Mouse (Mus musculus) neural tube, embryonic 14.5 days (tissue): ENCODE data around the gene Nt5m. TPM values are rescaled to one million over a fixed set of nuclear protein-coding genes. Genes with fewer than 3 reads are reported as not detected.

Experiments
- ATAC-seq: fragments of 200-750 bp; cut with Nextera tagmentation; 2 replicates; pipeline ENCODE4 v1.8.0; 2017; ENCODE audit warnings: low read depth, mild to moderate bottlenecking, moderate TSS enrichment, moderate library complexity
- H3K27ac ChIP-seq: fragments of 300-500 bp; sonication (generic); 2 replicates; pipeline ENCODE4 v1.5.1; 2014; ENCODE audit warnings: low read depth, mild to moderate bottlenecking, control low read depth, low read length, moderate library complexity, mixed read lengths
- H3K27me3 ChIP-seq: fragments of 300-500 bp; sonication (generic); 2 replicates; pipeline ENCODE4 v1.6.1; 2014; ENCODE audit warnings: low read length; ENCODE audit not compliant: control insufficient read depth, insufficient read depth
- H3K36me3 ChIP-seq: fragments of 300-500 bp; sonication (generic); 2 replicates; pipeline ENCODE4 v1.6.1; 2014; ENCODE audit warnings: low read length, mixed read lengths; ENCODE audit not compliant: control insufficient read depth, insufficient read depth
- H3K4me1 ChIP-seq: fragments of 300-500 bp; sonication (generic); 2 replicates; pipeline ENCODE4 v1.6.1; 2014; ENCODE audit warnings: low read length; ENCODE audit not compliant: control insufficient read depth, insufficient read depth
- H3K4me2 ChIP-seq: fragments of 300-500 bp; sonication (generic); 2 replicates; pipeline ENCODE4 v1.6.1; 2014; ENCODE audit warnings: mild to moderate bottlenecking, low read depth, low read length, control low read depth
- H3K4me3 ChIP-seq: fragments of 300-500 bp; sonication (generic); 2 replicates; pipeline ENCODE4 v1.5.1; 2014; ENCODE audit warnings: low read depth, low read length, control low read depth, mixed read lengths
- H3K9ac ChIP-seq: fragments of 300-500 bp; sonication (generic); replicated peaks from 2 replicates; pipeline ENCODE4 v1.6.1; 2014; ENCODE audit warnings: low read depth, mild to moderate bottlenecking, control low read depth, low read length, mixed read lengths
- H3K9me3 ChIP-seq: fragments of 300-500 bp; sonication (generic); 2 replicates; pipeline ENCODE4 v1.6.1; 2016; ENCODE audit warnings: low read length; ENCODE audit not compliant: control insufficient read depth
- WGBS: fragments of 180-500 bp; shearing (Covaris S2); extraction: QIAGEN DNeasy Blood & Tissue Kit; methylation state at CpG from one replicate; pipeline ENCODE4 v1.1.7; 2014; 5-methylcytosine and 5-hydroxymethylcytosine counted together
- polyA plus RNA-seq: library from polyadenylated mRNA; unstranded; fragments of >200 nt; fragmentation: Nextera tagmentation; extraction: Ambion mirVana; gene quantifications from 2 replicates; pipeline ENCODE4 v1.2.1, GENCODE M21; 2014

Gene Nt5m
- polyA plus RNA-seq, 1 experiment from 2014 or later = 80.7 TPM

DNA sequence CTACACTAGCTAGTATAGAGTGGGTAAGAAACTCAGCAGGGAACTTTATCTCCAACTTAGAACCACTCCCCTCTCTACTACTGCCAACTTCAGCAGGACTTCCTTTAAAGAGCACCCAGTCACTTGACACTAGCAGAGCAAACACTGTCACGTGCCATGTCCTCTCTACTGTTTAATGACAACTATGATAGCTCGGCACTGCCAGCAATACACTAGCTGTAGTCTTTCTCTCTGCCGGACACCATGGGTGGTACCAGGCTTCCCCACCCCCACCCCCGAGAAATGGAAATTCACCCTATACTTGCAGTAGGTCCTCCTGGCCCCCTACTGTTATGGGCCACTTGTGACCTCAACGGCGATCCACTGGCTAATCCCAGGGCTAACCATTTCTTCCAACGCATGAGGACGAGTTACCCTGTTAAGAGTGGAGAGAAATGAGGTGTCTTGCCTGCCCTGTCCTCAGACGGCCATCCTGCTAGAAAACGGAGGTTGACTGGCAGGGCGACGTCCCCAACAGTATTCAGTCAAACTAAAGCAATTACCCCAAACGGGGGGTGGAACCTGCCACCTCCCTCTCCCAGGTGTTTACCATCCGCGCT is 30.1 kb upstream of the Nt5m start:
- H3K9ac ChIP-seq = peak overlapping the region; percentile 90
- H3K9me3 ChIP-seq = no peaks in the 10 kb centered on the region
- ATAC-seq = peak; percentile 26; the same call in 1 of the 2 replicates
- WGBS = 1% methylated on average over 15 of the region's 15 CpGs
- H3K4me3 ChIP-seq = peak overlapping the region; percentile 59
- peaks cover 9% of the 10 kb centered on the region for H3K4me1 ChIP-seq
- H3K36me3 ChIP-seq = peaks cover 8% of the 10 kb centered on the region; the same call in 1 of the 2 replicates
- peak overlapping the region; percentile 75 for H3K4me2 ChIP-seq
- H3K27me3 ChIP-seq = no peaks in the 10 kb centered on the region
- peak overlapping the region; percentile 98 for H3K27ac ChIP-seq

DNA sequence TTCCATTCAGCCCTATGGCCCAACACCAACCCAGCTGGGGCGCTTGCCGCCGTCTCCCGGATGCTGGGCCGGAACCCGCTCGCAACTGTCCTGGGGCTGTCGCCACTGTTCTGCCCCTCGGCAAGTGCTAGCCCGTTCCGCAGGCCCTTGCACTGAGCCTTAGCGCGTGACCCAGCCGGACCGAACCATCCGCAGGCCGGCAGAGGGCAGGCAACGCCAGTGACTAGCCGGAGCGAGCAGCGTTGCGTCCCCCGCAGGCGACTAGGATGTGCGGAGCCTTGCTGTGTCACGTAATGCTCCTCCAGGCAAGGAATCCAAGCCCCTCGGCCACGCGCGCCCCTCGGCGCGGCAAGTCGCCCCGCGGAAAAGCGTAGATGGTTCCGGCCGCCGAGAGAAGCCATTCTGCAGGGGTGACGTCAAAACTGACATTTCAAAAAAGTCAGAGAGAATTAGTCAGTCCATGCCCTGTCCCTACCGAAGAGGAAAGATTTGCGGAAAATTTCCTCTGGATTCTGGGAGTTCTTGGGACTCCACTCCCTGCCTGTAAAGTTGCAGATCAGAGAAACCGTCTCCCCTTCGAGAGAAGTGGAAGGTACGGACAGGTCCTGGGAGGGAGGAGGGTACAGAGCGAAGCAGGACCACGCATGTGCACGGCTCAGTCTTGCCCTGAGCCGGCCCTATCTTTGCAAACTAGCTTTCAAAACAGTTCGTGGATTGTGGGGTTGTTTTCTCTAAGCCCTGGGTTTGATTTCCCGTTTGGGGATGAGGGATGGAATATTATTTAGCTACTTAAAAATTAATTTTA is 29.4 kb upstream of the Nt5m start, which contains the start of gene Flcn:
Flcn (minus strand) TSS at position 347 of the 805 bp plus-strand sequence.
- peaks cover 9% of the 10 kb centered on the region for H3K4me1 ChIP-seq
- no peaks in the 10 kb centered on the region for H3K27me3 ChIP-seq
- H3K9ac ChIP-seq = peak within 1 kb of the TSS; percentile 90
- H3K9me3 ChIP-seq = no peaks in the 10 kb centered on the region
- peak within 1 kb of the TSS; percentile 75 for H3K4me2 ChIP-seq
- peak within 1 kb of the TSS; percentile 59 for H3K4me3 ChIP-seq
- 0% methylated on average over 52 of the region's 52 CpGs for WGBS
- ATAC-seq = peak; percentile 96
- H3K27ac ChIP-seq = peak within 1 kb of the TSS; percentile 98
- peaks cover under 1% of the 10 kb centered on the region; the same call in 1 of the 2 replicates for H3K36me3 ChIP-seq

DNA sequence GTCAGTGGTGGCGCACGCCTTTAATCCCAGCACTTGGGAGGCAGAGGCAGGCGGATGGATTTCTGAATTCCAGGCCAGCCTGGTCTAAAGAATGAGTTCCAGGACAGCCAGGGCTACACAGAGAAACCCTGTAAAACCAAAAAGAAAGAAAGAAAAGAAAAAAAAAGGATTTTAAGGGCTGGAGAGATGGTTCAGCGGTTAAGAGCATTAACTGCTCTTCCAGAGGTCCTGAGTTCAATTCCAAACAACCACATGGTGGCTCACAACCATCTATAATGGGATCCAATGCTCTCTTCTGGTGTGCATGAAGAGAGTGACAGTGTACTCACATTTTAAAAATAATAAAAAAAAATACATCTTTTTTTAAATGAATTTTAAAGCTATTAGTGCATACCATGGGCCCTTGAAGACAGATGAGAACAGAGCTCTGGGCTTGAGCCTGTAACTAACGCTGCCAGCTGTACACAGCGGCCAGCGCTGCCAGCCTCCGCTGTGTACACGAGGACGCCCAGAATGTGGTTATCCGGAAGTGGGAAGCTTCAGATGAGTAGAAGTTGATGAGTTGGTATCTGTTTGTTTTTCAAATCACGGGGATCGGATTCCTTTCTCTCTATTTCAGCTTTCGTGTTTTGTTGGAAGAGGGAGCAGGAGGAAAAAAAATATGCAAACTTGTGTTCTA is 28.6 kb upstream of the Nt5m start:
- Histone ChIP-seq H3K9ac (peak overlapping the region; percentile 90; the same call in 1 of the 2 replicates), H3K36me3 (no peaks in the 10 kb centered on the region)
- WGBS = 66% methylated on average over 14 of the region's 14 CpGs

DNA sequence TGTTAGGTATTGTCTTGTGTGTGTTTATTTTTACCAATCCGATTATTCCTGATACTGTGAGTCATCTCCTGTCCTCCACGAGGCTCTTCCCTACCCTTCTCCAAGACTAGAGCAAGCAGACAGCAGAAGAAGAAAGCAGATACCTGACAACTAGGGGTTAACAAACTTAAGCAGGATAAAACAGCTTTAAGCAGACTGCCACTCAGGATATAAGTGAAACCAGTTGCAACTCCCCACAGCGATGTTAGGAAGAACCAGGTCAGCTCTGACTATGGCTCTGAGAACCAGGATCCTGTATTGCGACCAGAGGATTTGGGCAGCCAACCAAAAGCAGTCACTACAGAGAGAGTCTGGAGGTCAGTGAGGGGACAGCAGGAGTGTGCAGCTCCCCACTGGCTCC is 28.0 kb upstream of the Nt5m start:
- Histone ChIP-seq H3K4me2 (no peak overlapping the region), H3K9ac (no peak overlapping the region), H3K27ac (no peak overlapping the region), H3K9me3 (no peaks in the 10 kb centered on the region), H3K4me1 (peaks cover 9% of the 10 kb centered on the region), H3K27me3 (no peaks in the 10 kb centered on the region), H3K36me3 (0 out of 2 replicates have a peak, but pooled peaks cover 3% of the 10 kb centered on the region), H3K4me3 (no peak overlapping the region)
- 85% methylated on average over 4 of the region's 4 CpGs for WGBS
- ATAC-seq = no peak

More for the DNA sequence above, 28.6 kb upstream of the Nt5m start:
- peak overlapping the region; percentile 98; the same call in 1 of the 2 replicates for H3K27ac ChIP-seq
- H3K4me1 ChIP-seq = peaks cover 9% of the 10 kb centered on the region
- peak overlapping the region; percentile 75 for H3K4me2 ChIP-seq
- no peaks in the 10 kb centered on the region for H3K9me3 ChIP-seq
- ATAC-seq = no peak
- no peaks in the 10 kb centered on the region for H3K27me3 ChIP-seq
- peak overlapping the region; percentile 59 for H3K4me3 ChIP-seq

DNA sequence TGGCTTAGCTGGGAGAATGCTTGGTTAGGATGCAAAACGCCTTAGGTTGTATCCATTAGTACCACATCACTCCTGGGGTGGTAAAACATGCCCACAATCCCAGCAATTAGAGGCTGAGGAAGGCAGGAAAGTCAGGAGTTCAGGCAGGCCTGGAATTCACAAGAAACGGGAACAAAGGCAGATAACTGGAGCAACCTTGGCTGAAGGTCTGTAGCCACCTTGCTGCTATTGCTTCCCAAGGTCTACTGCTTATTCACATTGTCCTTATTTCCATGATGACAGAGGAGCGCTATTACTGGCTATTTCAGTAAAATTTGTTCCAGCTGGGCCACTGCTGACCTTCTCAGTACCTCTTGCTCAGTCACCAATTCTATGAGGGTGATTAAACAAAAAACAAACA is 26.0 kb upstream of the Nt5m start:
- Histone ChIP-seq H3K4me3 (no peak overlapping the region), H3K27me3 (no peaks in the 10 kb centered on the region), H3K4me2 (no peak overlapping the region), H3K9me3 (no peaks in the 10 kb centered on the region), H3K4me1 (peaks cover 8% of the 10 kb centered on the region), H3K9ac (no peak overlapping the region), H3K36me3 (peaks cover 22% of the 10 kb centered on the region; the same call in 1 of the 2 replicates), H3K27ac (no peak overlapping the region)
- WGBS = 71% methylated on average over 3 of the region's 3 CpGs
- ATAC-seq = no peak

DNA sequence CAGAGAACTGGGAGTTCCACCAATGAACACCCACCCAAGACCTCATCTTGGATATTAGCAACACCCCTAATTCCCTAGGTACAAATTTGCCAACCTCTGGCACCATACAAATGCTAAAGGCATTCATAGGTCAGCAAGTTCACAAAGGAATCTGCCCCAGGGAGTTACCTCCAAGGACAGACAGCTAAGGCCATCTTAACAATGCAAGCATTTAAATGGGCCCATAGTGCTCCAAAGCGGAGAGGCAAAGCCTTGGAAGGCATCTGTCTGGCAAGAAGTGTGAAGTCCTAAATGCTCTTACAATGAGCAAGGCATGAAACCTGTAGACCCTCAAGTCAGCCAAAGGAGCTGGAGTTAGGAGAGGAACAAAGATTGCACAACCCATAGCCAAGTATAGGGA is 24.9 kb upstream of the Nt5m start:
- no peaks in the 10 kb centered on the region for H3K27me3 ChIP-seq
- H3K4me3 ChIP-seq = no peak overlapping the region
- ATAC-seq = no peak
- 84% methylated on average over 1 of the region's 1 CpGs for WGBS
- H3K4me1 ChIP-seq = no peaks in the 10 kb centered on the region; the same call in 1 of the 2 replicates
- no peak overlapping the region for H3K4me2 ChIP-seq
- H3K9me3 ChIP-seq = no peaks in the 10 kb centered on the region
- H3K27ac ChIP-seq = no peak overlapping the region
- no peak overlapping the region for H3K9ac ChIP-seq
- peaks cover 32% of the 10 kb centered on the region for H3K36me3 ChIP-seq

DNA sequence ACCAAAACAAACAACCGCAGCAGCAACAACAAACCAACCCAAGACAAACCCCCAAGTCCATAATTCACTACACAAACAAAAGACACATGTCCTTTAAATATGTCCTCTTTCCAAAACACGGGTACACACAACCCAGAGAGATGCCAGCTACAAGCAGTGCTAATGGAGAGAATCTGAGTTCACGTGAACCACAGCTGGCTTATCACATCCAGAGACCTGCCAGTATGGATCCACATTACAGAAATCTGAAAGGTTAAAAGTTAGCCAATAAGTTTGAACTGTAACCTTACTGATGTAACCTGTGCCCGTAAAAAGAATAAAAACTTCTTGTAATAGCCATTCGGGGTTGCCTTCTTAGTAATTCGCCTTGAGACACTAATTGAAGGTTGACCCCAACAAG is 24.3 kb upstream of the Nt5m start:
- no peak overlapping the region for H3K4me2 ChIP-seq
- WGBS = 82% methylated on average over 6 of the region's 6 CpGs
- H3K27me3 ChIP-seq = no peaks in the 10 kb centered on the region
- H3K4me3 ChIP-seq = no peak overlapping the region
- ATAC-seq = no peak
- no peak overlapping the region for H3K27ac ChIP-seq
- no peaks in the 10 kb centered on the region; the same call in 1 of the 2 replicates for H3K4me1 ChIP-seq
- no peak overlapping the region for H3K9ac ChIP-seq
- peaks cover 38% of the 10 kb centered on the region for H3K36me3 ChIP-seq
- no peaks in the 10 kb centered on the region for H3K9me3 ChIP-seq

DNA sequence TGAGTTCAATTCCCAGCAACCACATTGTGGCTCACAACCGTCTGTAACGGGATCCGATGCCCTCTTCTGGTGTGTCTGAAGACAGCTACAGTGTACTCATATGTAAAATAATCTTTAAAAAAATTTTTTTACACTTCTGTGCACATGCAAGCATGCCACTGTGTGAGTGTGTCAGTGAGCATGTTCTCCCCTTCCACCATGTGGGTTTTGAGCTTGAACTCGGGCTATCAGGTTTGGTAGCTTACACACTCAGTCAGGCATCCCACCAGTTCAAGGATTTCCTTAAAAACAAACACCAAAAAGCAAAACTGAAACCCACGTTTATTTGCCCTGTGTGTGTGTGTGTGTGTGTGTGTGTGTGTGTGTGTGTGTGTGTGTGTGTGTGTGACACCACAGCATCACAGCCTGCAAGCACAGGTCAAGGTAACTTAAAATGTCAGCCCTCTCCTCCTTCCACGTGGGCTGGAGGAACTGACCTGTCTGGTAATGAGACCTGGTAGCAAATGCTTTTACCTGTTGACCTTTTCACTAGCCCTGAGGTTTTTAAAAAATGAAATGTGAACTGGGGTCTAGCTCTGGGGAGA is 23.7 kb upstream of the Nt5m start:
- Histone ChIP-seq H3K4me2 (no peak overlapping the region), H3K27ac (no peak overlapping the region), H3K9ac (no peak overlapping the region), H3K4me3 (no peak overlapping the region), H3K4me1 (no peaks in the 10 kb centered on the region; the same call in 1 of the 2 replicates), H3K27me3 (no peaks in the 10 kb centered on the region), H3K9me3 (no peaks in the 10 kb centered on the region), H3K36me3 (peaks cover 44% of the 10 kb centered on the region)
- WGBS = 93% methylated on average over 6 of the region's 6 CpGs
- no peak for ATAC-seq
